Mouse (Mus musculus): Measurements from ENCODE around the gene Tmem131l.

- TF ChIP-seq CTCF (IDR thresholded peaks at IDR 0.05) (no peak), EP300 (IDR thresholded peaks at IDR 0.05) (no peak)
Measured at GRCm38 (mm10) chr3:83980231-83980872, 59.6 kb downstream of the Tmem131l start.

Measured in lung, postnatal 0 days (tissue).